Mouse (Mus musculus) MEL (cell line): ENCODE measurements around the gene Ptcra. TPM values are rescaled to one million over a fixed set of nuclear protein-coding genes. Genes with fewer than 3 reads are reported as not detected.

Experiments
- DNase-seq: peaks from one replicate; pipeline ENCODE4 v3.0.0; 2011; ENCODE audit warnings: low read depth, low spot score
- H3K27ac ChIP-seq: 2 replicates; pipeline ENCODE4 v1.5.1; 2012; ENCODE audit warnings: low read depth, mild to moderate bottlenecking, control low read depth, low read length, moderate library complexity; ENCODE audit not compliant: control insufficient read depth
- H3K27me3 ChIP-seq, 2 experiments: fragments of 150-350 bp in 1 of 2; sonication (generic) in 1 of 2; 2 replicates each; pipeline ENCODE4 v1.6.1; 2012; ENCODE audit warnings: low read length in 2 of 2, mild to moderate bottlenecking in 2 of 2, improper control_type of control experiment in 1 of 2, moderate library complexity in 1 of 2; ENCODE audit not compliant: insufficient read depth in 2 of 2, control insufficient read depth in 1 of 2
- H3K36me3 ChIP-seq, 2 experiments: 2 replicates each; pipeline ENCODE4 v1.6.1; 2012 to 2014; ENCODE audit warnings: low read length in 2 of 2, improper control_type of control experiment in 1 of 2, inconsistent platforms in 1 of 2, mild to moderate bottlenecking in 1 of 2; ENCODE audit not compliant: insufficient read depth in 2 of 2, control insufficient read depth in 1 of 2
- H3K4me1 ChIP-seq, 2 experiments: fragments of 150-350 bp in 1 of 2; sonication (generic) in 1 of 2; 2 replicates each; pipeline ENCODE4 v1.6.1; 2012; ENCODE audit warnings: low read length in 2 of 2, improper control_type of control experiment in 1 of 2, mild to moderate bottlenecking in 1 of 2; ENCODE audit not compliant: insufficient read depth in 2 of 2, control insufficient read depth in 1 of 2
- H3K4me3 ChIP-seq, 2 experiments: fragments of 150-350 bp in 1 of 2; sonication (generic) in 1 of 2; 2 replicates each; pipeline ENCODE4 v1.5.1; 2012; ENCODE audit warnings: low read depth in 2 of 2, low read length in 2 of 2, mild to moderate bottlenecking in 2 of 2, moderate library complexity in 2 of 2, control low read depth in 1 of 2, improper control_type of control experiment in 1 of 2; ENCODE audit not compliant: control insufficient read depth in 1 of 2, insufficient read depth in 1 of 2
- H3K79me2 ChIP-seq: 2 replicates; pipeline ENCODE4 v1.6.1; 2012; ENCODE audit warnings: mild to moderate bottlenecking, low read length, moderate library complexity; ENCODE audit not compliant: control insufficient read depth, poor library complexity, insufficient read depth
- H3K9ac ChIP-seq: 2 replicates; pipeline ENCODE4 v1.6.1; 2012; ENCODE audit warnings: low read depth, mild to moderate bottlenecking, control low read depth, low read length, moderate library complexity; ENCODE audit not compliant: control insufficient read depth, poor library complexity, severe bottlenecking
- H3K9me3 ChIP-seq: fragments of 150-350 bp; sonication (generic); replicated peaks from 2 replicates; pipeline ENCODE4 v1.6.1; 2012; ENCODE audit warnings: mild to moderate bottlenecking, low read length, improper control_type of control experiment, moderate library complexity; ENCODE audit not compliant: insufficient read depth
- BHLHE40 ChIP-seq: IDR thresholded peaks from 2 replicates; pipeline ENCODE4 v1.6.1; 2012; ENCODE audit warnings: low read depth, mild to moderate bottlenecking, inconsistent platforms, low read length, improper control_type of control experiment, borderline replicate concordance
- CHD2 ChIP-seq: IDR thresholded peaks from 2 replicates; pipeline ENCODE4 v1.6.1; 2011; ENCODE audit warnings: low read length, improper control_type of control experiment
- E2F4 ChIP-seq: IDR thresholded peaks from 2 replicates; pipeline ENCODE4 v1.6.1; 2011; ENCODE audit warnings: low read depth, low read length, improper control_type of control experiment, borderline replicate concordance
- ELF1 ChIP-seq: IDR thresholded peaks from 2 replicates; pipeline ENCODE4 v1.6.1; 2014; ENCODE audit warnings: low read depth, mild to moderate bottlenecking, inconsistent platforms, low read length, improper control_type of control experiment, moderate library complexity
- EP300 ChIP-seq, 2 experiments: IDR thresholded peaks; 2 replicates each; pipeline ENCODE4 v1.6.1; 2011; ENCODE audit warnings: improper control_type of control experiment in 2 of 2, low read length in 2 of 2, low read depth in 1 of 2, mild to moderate bottlenecking in 1 of 2
- ETS1 ChIP-seq: IDR thresholded peaks from 2 replicates; pipeline ENCODE4 v1.6.1; 2012; ENCODE audit warnings: low read depth, mild to moderate bottlenecking, inconsistent platforms, low read length, improper control_type of control experiment, moderate library complexity
- GABPA ChIP-seq: IDR thresholded peaks from 2 replicates; pipeline ENCODE4 v1.6.1; 2012; ENCODE audit warnings: low read depth, mild to moderate bottlenecking, inconsistent platforms, low read length, improper control_type of control experiment, moderate library complexity
- JUND ChIP-seq: IDR thresholded peaks from 2 replicates; pipeline ENCODE4 v1.6.1; 2011; ENCODE audit warnings: low read depth, mild to moderate bottlenecking, improper control_type of control experiment, low read length
- MAZ ChIP-seq: IDR thresholded peaks from 2 replicates; pipeline ENCODE4 v1.6.1; 2012; ENCODE audit warnings: low read depth, mild to moderate bottlenecking, inconsistent platforms, low read length, improper control_type of control experiment
- MEF2A ChIP-seq: IDR thresholded peaks from 2 replicates; pipeline ENCODE4 v1.6.1; 2014; ENCODE audit warnings: low read depth, mild to moderate bottlenecking, inconsistent platforms, low read length, improper control_type of control experiment; ENCODE audit not compliant: poor library complexity, insufficient replicate concordance, severe bottlenecking; ENCODE audit errors: extremely low read depth
- MXI1 ChIP-seq: IDR thresholded peaks from 2 replicates; pipeline ENCODE4 v1.6.1; 2011; ENCODE audit warnings: mild to moderate bottlenecking, low read depth, low read length, improper control_type of control experiment
- NRF1 ChIP-seq: IDR thresholded peaks from 2 replicates; pipeline ENCODE4 v1.6.1; 2014; ENCODE audit warnings: low read depth, mild to moderate bottlenecking, inconsistent platforms, low read length, improper control_type of control experiment, moderate library complexity; ENCODE audit not compliant: poor library complexity, insufficient read depth, severe bottlenecking
- POLR2AphosphoS2 ChIP-seq: IDR thresholded peaks from 2 replicates; pipeline ENCODE4 v1.6.1; 2011; ENCODE audit warnings: low read length, improper control_type of control experiment
- POLR2AphosphoS5 ChIP-seq: IDR thresholded peaks from 2 replicates; pipeline ENCODE4 v1.6.1; 2012; ENCODE audit warnings: low read depth, borderline replicate concordance, mild to moderate bottlenecking, inconsistent platforms, low read length, moderate library complexity, mixed read lengths
- RAD21 ChIP-seq: IDR thresholded peaks from 2 replicates; pipeline ENCODE4 v1.6.1; 2011; ENCODE audit warnings: mild to moderate bottlenecking, low read depth, low read length, improper control_type of control experiment
- RCOR1 ChIP-seq: IDR thresholded peaks from 2 replicates; pipeline ENCODE4 v1.6.1; 2012; ENCODE audit warnings: low read depth, mild to moderate bottlenecking, inconsistent platforms, low read length, improper control_type of control experiment
- TCF12 ChIP-seq: IDR thresholded peaks from 2 replicates; pipeline ENCODE4 v1.6.1; 2014; ENCODE audit warnings: low read depth, mild to moderate bottlenecking, inconsistent platforms, low read length, improper control_type of control experiment, moderate library complexity
- USF1 ChIP-seq: IDR thresholded peaks from 2 replicates; pipeline ENCODE4 v1.6.1; 2014; ENCODE audit warnings: low read depth, mild to moderate bottlenecking, inconsistent platforms, low read length, improper control_type of control experiment, moderate library complexity
- ZC3H11A ChIP-seq: IDR thresholded peaks from 2 replicates; pipeline ENCODE4 v1.6.1; 2012; ENCODE audit warnings: low read depth, mild to moderate bottlenecking, inconsistent platforms, low read length, improper control_type of control experiment
- ZKSCAN1 ChIP-seq: IDR thresholded peaks from 2 replicates; pipeline ENCODE4 v1.6.1; 2012; ENCODE audit warnings: low read depth, mild to moderate bottlenecking, inconsistent platforms, low read length, improper control_type of control experiment, moderate library complexity
- ZMIZ1 ChIP-seq: IDR thresholded peaks from 2 replicates; pipeline ENCODE4 v1.6.1; 2012; ENCODE audit warnings: low read depth, mild to moderate bottlenecking, inconsistent platforms, low read length, improper control_type of control experiment, moderate library complexity
- polyA plus RNA-seq, 2 experiments: library from polyadenylated mRNA; stranded (reverse) in 1 of 2; unstranded in 1 of 2; fragments of >175 nt in 1 of 2; fragments of >200 nt in 1 of 2; gene quantifications; 2 replicates each; pipeline versions ENCODE4 v1.2.1 to v1.2.4; 2012; ENCODE audit warnings: low replicate concordance in 2 of 2, low read depth in 1 of 2; ENCODE audit not compliant: insufficient read length in 2 of 2, insufficient read depth in 1 of 2, missing spikeins in 1 of 2
- total RNA-seq: library from RNA; depleted of rRNA; stranded (reverse); fragments of 300-350 nt; gene quantifications from 2 replicates; pipeline ENCODE4 v1.2.3, GENCODE M21; 2012

Ptcra gene
- total and polyA plus RNA-seq, 3 experiments: 1.7 to 1.8 TPM; not detected in 1

GRCm38 (mm10) chr17:46799680-46800079, 36.2 kb upstream of the Ptcra start:
- Histone ChIP-seq H3K27ac (no peak overlapping the region), H3K9me3 (no peaks in the 10 kb centered on the region), H3K4me1 (no peaks in the 10 kb centered on the region), H3K9ac (no peak overlapping the region), H3K27me3 (no peaks in the 10 kb centered on the region), H3K4me3 (no peak overlapping the region), H3K36me3 (no peaks in the 10 kb centered on the region; a peak in 1 of 4 replicates), H3K79me2 (no peaks in the 10 kb centered on the region)
- no peak for DNase-seq
- TF ChIP-seq GABPA (no peak), TCF12 (no peak), EP300 (IDR thresholded peaks at IDR 0.05; ENCODE audit: low read depth in 1 of 2, low read length in 2 of 2) (no peak), ZMIZ1 (no peak), MEF2A (no peak), RCOR1 (no peak), CHD2 (no peak), USF1 (no peak), ZKSCAN1 (no peak), POLR2AphosphoS2 (no peak), E2F4 (no peak), RAD21 (no peak), MXI1 (no peak), POLR2AphosphoS5 (no peak)

- DNase-seq: no peak
- Histone ChIP-seq H3K9me3 (no peaks in the 10 kb centered on the region), H3K4me1 (0 out of 4 replicates have a peak, but pooled peaks cover 0 to 2% of the 10 kb centered on the region in 2 experiments), H3K9ac (no peak overlapping the region), H3K27me3 (no peaks in the 10 kb centered on the region), H3K79me2 (no peaks in the 10 kb centered on the region), H3K36me3 (no peaks in the 10 kb centered on the region; a peak in 1 of 4 replicates), H3K27ac (no peak overlapping the region), H3K4me3 (no peak overlapping the region)
- TF ChIP-seq ELF1: no peak
- no peak for TF ChIP-seq RCOR1
- no peak for TF ChIP-seq E2F4
- TF ChIP-seq MAZ: no peak
- no peak for TF ChIP-seq TCF12
- TF ChIP-seq JUND: no peak
- TF ChIP-seq NRF1: no peak
- TF ChIP-seq ZC3H11A: no peak
- no peak for TF ChIP-seq ZKSCAN1
- no peak for TF ChIP-seq MEF2A
- TF ChIP-seq BHLHE40: no peak
- no peak for TF ChIP-seq ETS1
- no peak for TF ChIP-seq MXI1
Measured at GRCm38 (mm10) chr17:46797386-46797785, 33.9 kb upstream of the Ptcra start.
